Mouse (Mus musculus) MEL (cell line): ENCODE results near the gene Fgg. TPM values are rescaled to one million over a fixed set of nuclear protein-coding genes. Genes with fewer than 3 reads are reported as not detected.

Experiments
- DNase-seq: peaks from one replicate; pipeline ENCODE4 v3.0.0; 2011; ENCODE audit warnings: low read depth, low spot score
- H3K27ac ChIP-seq: 2 replicates; pipeline ENCODE4 v1.5.1; 2012; ENCODE audit warnings: low read depth, mild to moderate bottlenecking, control low read depth, low read length, moderate library complexity; ENCODE audit not compliant: control insufficient read depth
- H3K27me3 ChIP-seq, 2 experiments: fragments of 150-350 bp in 1 of 2; sonication (generic) in 1 of 2; 2 replicates each; pipeline ENCODE4 v1.6.1; 2012; ENCODE audit warnings: low read length in 2 of 2, mild to moderate bottlenecking in 2 of 2, improper control_type of control experiment in 1 of 2, moderate library complexity in 1 of 2; ENCODE audit not compliant: insufficient read depth in 2 of 2, control insufficient read depth in 1 of 2
- H3K36me3 ChIP-seq, 2 experiments: 2 replicates each; pipeline ENCODE4 v1.6.1; 2012 to 2014; ENCODE audit warnings: low read length in 2 of 2, improper control_type of control experiment in 1 of 2, inconsistent platforms in 1 of 2, mild to moderate bottlenecking in 1 of 2; ENCODE audit not compliant: insufficient read depth in 2 of 2, control insufficient read depth in 1 of 2
- H3K4me1 ChIP-seq, 2 experiments: fragments of 150-350 bp in 1 of 2; sonication (generic) in 1 of 2; 2 replicates each; pipeline ENCODE4 v1.6.1; 2012; ENCODE audit warnings: low read length in 2 of 2, improper control_type of control experiment in 1 of 2, mild to moderate bottlenecking in 1 of 2; ENCODE audit not compliant: insufficient read depth in 2 of 2, control insufficient read depth in 1 of 2
- H3K4me3 ChIP-seq, 2 experiments: fragments of 150-350 bp in 1 of 2; sonication (generic) in 1 of 2; 2 replicates each; pipeline ENCODE4 v1.5.1; 2012; ENCODE audit warnings: low read depth in 2 of 2, low read length in 2 of 2, mild to moderate bottlenecking in 2 of 2, moderate library complexity in 2 of 2, control low read depth in 1 of 2, improper control_type of control experiment in 1 of 2; ENCODE audit not compliant: control insufficient read depth in 1 of 2, insufficient read depth in 1 of 2
- H3K79me2 ChIP-seq: 2 replicates; pipeline ENCODE4 v1.6.1; 2012; ENCODE audit warnings: mild to moderate bottlenecking, low read length, moderate library complexity; ENCODE audit not compliant: control insufficient read depth, poor library complexity, insufficient read depth
- H3K9ac ChIP-seq: 2 replicates; pipeline ENCODE4 v1.6.1; 2012; ENCODE audit warnings: low read depth, mild to moderate bottlenecking, control low read depth, low read length, moderate library complexity; ENCODE audit not compliant: control insufficient read depth, poor library complexity, severe bottlenecking
- H3K9me3 ChIP-seq: fragments of 150-350 bp; sonication (generic); replicated peaks from 2 replicates; pipeline ENCODE4 v1.6.1; 2012; ENCODE audit warnings: mild to moderate bottlenecking, low read length, improper control_type of control experiment, moderate library complexity; ENCODE audit not compliant: insufficient read depth
- CHD2 ChIP-seq: IDR thresholded peaks from 2 replicates; pipeline ENCODE4 v1.6.1; 2011; ENCODE audit warnings: low read length, improper control_type of control experiment
- E2F4 ChIP-seq: IDR thresholded peaks from 2 replicates; pipeline ENCODE4 v1.6.1; 2011; ENCODE audit warnings: low read depth, low read length, improper control_type of control experiment, borderline replicate concordance
- EP300 ChIP-seq, 2 experiments: IDR thresholded peaks; 2 replicates each; pipeline ENCODE4 v1.6.1; 2011; ENCODE audit warnings: improper control_type of control experiment in 2 of 2, low read length in 2 of 2, low read depth in 1 of 2, mild to moderate bottlenecking in 1 of 2
- ETS1 ChIP-seq: IDR thresholded peaks from 2 replicates; pipeline ENCODE4 v1.6.1; 2012; ENCODE audit warnings: low read depth, mild to moderate bottlenecking, inconsistent platforms, low read length, improper control_type of control experiment, moderate library complexity
- GABPA ChIP-seq: IDR thresholded peaks from 2 replicates; pipeline ENCODE4 v1.6.1; 2012; ENCODE audit warnings: low read depth, mild to moderate bottlenecking, inconsistent platforms, low read length, improper control_type of control experiment, moderate library complexity
- JUND ChIP-seq: IDR thresholded peaks from 2 replicates; pipeline ENCODE4 v1.6.1; 2011; ENCODE audit warnings: low read depth, mild to moderate bottlenecking, improper control_type of control experiment, low read length
- KAT2A ChIP-seq: conservative IDR thresholded peaks from 2 replicates; pipeline ENCODE4 v1.6.1; 2012; ENCODE audit warnings: low read depth, low read length, improper control_type of control experiment, inconsistent platforms
- MAFK ChIP-seq: IDR thresholded peaks from 2 replicates; pipeline ENCODE4 v1.6.1; 2011; ENCODE audit warnings: low read depth, mild to moderate bottlenecking, low read length, improper control_type of control experiment, borderline replicate concordance
- MAX ChIP-seq: IDR thresholded peaks from 2 replicates; pipeline ENCODE4 v1.6.1; 2011; ENCODE audit warnings: low read length, improper control_type of control experiment
- MAZ ChIP-seq: IDR thresholded peaks from 2 replicates; pipeline ENCODE4 v1.6.1; 2012; ENCODE audit warnings: low read depth, mild to moderate bottlenecking, inconsistent platforms, low read length, improper control_type of control experiment
- MEF2A ChIP-seq: IDR thresholded peaks from 2 replicates; pipeline ENCODE4 v1.6.1; 2014; ENCODE audit warnings: low read depth, mild to moderate bottlenecking, inconsistent platforms, low read length, improper control_type of control experiment; ENCODE audit not compliant: poor library complexity, insufficient replicate concordance, severe bottlenecking; ENCODE audit errors: extremely low read depth
- NRF1 ChIP-seq: IDR thresholded peaks from 2 replicates; pipeline ENCODE4 v1.6.1; 2014; ENCODE audit warnings: low read depth, mild to moderate bottlenecking, inconsistent platforms, low read length, improper control_type of control experiment, moderate library complexity; ENCODE audit not compliant: poor library complexity, insufficient read depth, severe bottlenecking
- POLR2AphosphoS2 ChIP-seq: IDR thresholded peaks from 2 replicates; pipeline ENCODE4 v1.6.1; 2011; ENCODE audit warnings: low read length, improper control_type of control experiment
- SIN3A ChIP-seq: IDR thresholded peaks from 2 replicates; pipeline ENCODE4 v1.6.1; 2012; ENCODE audit warnings: low read length, improper control_type of control experiment, inconsistent platforms
- TBP ChIP-seq: IDR thresholded peaks from 2 replicates; pipeline ENCODE4 v1.8.0; 2011; ENCODE audit warnings: low read depth, low read length, improper control_type of control experiment
- TCF12 ChIP-seq: IDR thresholded peaks from 2 replicates; pipeline ENCODE4 v1.6.1; 2014; ENCODE audit warnings: low read depth, mild to moderate bottlenecking, inconsistent platforms, low read length, improper control_type of control experiment, moderate library complexity
- UBTF ChIP-seq: IDR thresholded peaks from 2 replicates; pipeline ENCODE4 v1.6.1; 2012; ENCODE audit warnings: low read depth, mild to moderate bottlenecking, inconsistent platforms, low read length, improper control_type of control experiment, moderate library complexity, borderline replicate concordance; ENCODE audit not compliant: insufficient read depth
- ZNF384 ChIP-seq: IDR thresholded peaks from 2 replicates; pipeline ENCODE4 v1.6.1; 2012; ENCODE audit warnings: low read depth, mild to moderate bottlenecking, inconsistent platforms, low read length, improper control_type of control experiment
- polyA plus RNA-seq, 2 experiments: library from polyadenylated mRNA; stranded (reverse) in 1 of 2; unstranded in 1 of 2; fragments of >175 nt in 1 of 2; fragments of >200 nt in 1 of 2; gene quantifications; 2 replicates each; pipeline versions ENCODE4 v1.2.1 to v1.2.4; 2012; ENCODE audit warnings: low replicate concordance in 2 of 2, low read depth in 1 of 2; ENCODE audit not compliant: insufficient read length in 2 of 2, insufficient read depth in 1 of 2, missing spikeins in 1 of 2
- total RNA-seq: library from RNA; depleted of rRNA; stranded (reverse); fragments of 300-350 nt; gene quantifications from 2 replicates; pipeline ENCODE4 v1.2.3, GENCODE M21; 2012

The Fgg gene
- total and polyA plus RNA-seq, 3 experiments: not detected

DNA sequence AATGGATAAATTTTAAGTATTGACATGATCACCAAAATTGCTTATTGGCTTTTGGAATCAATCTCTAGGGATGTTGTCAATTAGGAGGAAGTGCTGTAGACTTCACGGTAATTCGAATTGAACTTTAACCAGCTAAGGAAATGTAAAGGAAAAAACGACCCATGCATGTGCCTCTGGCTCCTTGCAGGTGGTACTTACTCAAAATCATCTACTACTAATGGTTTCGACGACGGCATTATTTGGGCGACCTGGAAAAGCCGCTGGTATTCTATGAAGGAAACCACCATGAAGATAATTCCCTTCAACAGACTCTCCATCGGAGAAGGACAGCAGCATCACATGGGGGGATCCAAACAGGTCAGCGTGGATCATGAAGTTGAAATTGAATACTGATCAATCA lies 6.4 kb downstream of the Fgg start:
- Histone ChIP-seq H3K27ac (no peak overlapping the region), H3K9me3 (no peaks in the 10 kb centered on the region)
- no peak for DNase-seq
- TF ChIP-seq POLR2AphosphoS2: no peak
- TF ChIP-seq ZNF384: no peak
- TF ChIP-seq, all 39 proteins: peak for 0
- Histone ChIP-seq H3K4me1 (no peaks in the 10 kb centered on the region), H3K9ac (no peak overlapping the region), H3K36me3 (no peaks in the 10 kb centered on the region), H3K27me3 (peaks cover 0 to 2% of the 10 kb centered on the region in 2 experiments; a peak in 1 of 4 replicates), H3K4me3 (no peak overlapping the region), H3K79me2 (no peaks in the 10 kb centered on the region)

DNA sequence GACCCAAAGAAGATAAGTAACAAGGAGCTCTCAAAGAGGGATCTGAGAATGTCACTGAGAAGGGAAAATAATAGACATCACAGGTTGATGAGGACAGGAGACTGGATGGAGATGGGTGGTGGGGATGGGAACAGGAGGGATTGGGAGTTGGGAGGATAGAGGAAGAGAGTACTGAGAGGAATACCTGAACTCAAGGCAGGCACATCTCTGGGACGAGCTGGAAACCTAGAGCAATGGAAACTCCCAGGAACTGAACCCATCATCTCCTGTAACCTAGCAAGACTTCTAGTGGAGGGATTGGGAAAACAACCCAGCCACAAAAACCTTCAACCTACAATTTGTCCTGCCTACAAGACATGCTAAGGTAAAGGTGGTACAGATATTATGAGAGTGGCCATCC lies 8.7 kb downstream of the Fgg start:
- no peaks in the 10 kb centered on the region for H3K79me2 ChIP-seq
- no peaks in the 10 kb centered on the region for H3K9me3 ChIP-seq
- H3K27ac ChIP-seq: no peak overlapping the region
- DNase-seq: no peak
- no peak for TF ChIP-seq MAX
- no peak for TF ChIP-seq GABPA
- no peak for TF ChIP-seq E2F4
- TF ChIP-seq MAZ: no peak
- TF ChIP-seq ZNF384: no peak
- TF ChIP-seq NRF1: no peak
- TF ChIP-seq CHD2: no peak
- TF ChIP-seq TBP: no peak
- TF ChIP-seq ETS1: no peak
- no peak for TF ChIP-seq JUND
- TF ChIP-seq MAFK: no peak
- no peak for TF ChIP-seq TCF12
- TF ChIP-seq UBTF: no peak
- TF ChIP-seq SIN3A: no peak
- TF ChIP-seq EP300 (IDR thresholded peaks at IDR 0.05; ENCODE audit: low read depth in 1 of 2, low read length in 2 of 2): no peak
- no peak for TF ChIP-seq MEF2A
- TF ChIP-seq KAT2A: no peak
- peaks cover 0 to 2% of the 10 kb centered on the region in 2 experiments; a peak in 1 of 4 replicates for H3K27me3 ChIP-seq
- no peak overlapping the region for H3K4me3 ChIP-seq
- H3K4me1 ChIP-seq: no peaks in the 10 kb centered on the region
- no peaks in the 10 kb centered on the region for H3K36me3 ChIP-seq
- H3K9ac ChIP-seq: no peak overlapping the region
